Mouse (Mus musculus): ENCODE data around the gene Psenen. TPM values are rescaled to one million over a fixed set of nuclear protein-coding genes. Genes with fewer than 3 reads are reported as not detected.

Gene Psenen
- polyA plus RNA-seq, 1 experiment from 2014 or later = 138 TPM

- Histone ChIP-seq H3K9ac (peak overlapping the region; percentile 99), H3K27me3 (no peaks in the 10 kb centered on the region), H3K4me2 (peak overlapping the region; percentile 84), H3K4me3 (peak overlapping the region; percentile 99), H3K4me1 (peaks cover 19% of the 10 kb centered on the region), H3K36me3 (peaks cover 38% of the 10 kb centered on the region), H3K27ac (peak overlapping the region; percentile 92), H3K9me3 (no peaks in the 10 kb centered on the region)
- ATAC-seq (ENCODE audit: insufficient number of reproducible peaks, insufficient read depth, low FRiP score, low TSS enrichment, low read depth) = no peak
- under 1% methylated on average over 65 of the region's 67 CpGs for WGBS
Measured at GRCm38 (mm10) chr7:30587842-30588667, 24.6 kb upstream of the Psenen start.

- Histone ChIP-seq H3K9ac (peak overlapping the region; percentile 99), H3K4me2 (peak overlapping the region; percentile 84), H3K4me1 (peaks cover 19% of the 10 kb centered on the region), H3K27me3 (no peaks in the 10 kb centered on the region), H3K27ac (no peak overlapping the region), H3K9me3 (no peaks in the 10 kb centered on the region), H3K36me3 (peaks cover 54% of the 10 kb centered on the region), H3K4me3 (peak overlapping the region; percentile 99)
- no peak for ATAC-seq (ENCODE audit: insufficient number of reproducible peaks, insufficient read depth, low FRiP score, low TSS enrichment, low read depth)
- WGBS = 89% methylated on average over 28 of the region's 28 CpGs
Measured at GRCm38 (mm10) chr7:30586455-30587020, 23.1 kb upstream of the Psenen start.

- Histone ChIP-seq H3K4me3 (no peak overlapping the region), H3K36me3 (peaks cover 66% of the 10 kb centered on the region)
- WGBS = 96% methylated on average over 7 of the region's 7 CpGs
Measured at GRCm38 (mm10) chr7:30585170-30585569, 21.7 kb upstream of the Psenen start.

GRCm38 (mm10) chr7:30584339-30584738, 20.9 kb upstream of the Psenen start:
- no peaks in the 10 kb centered on the region for H3K9me3 ChIP-seq
- no peaks in the 10 kb centered on the region for H3K27me3 ChIP-seq
- H3K4me2 ChIP-seq = no peak overlapping the region
- no peak overlapping the region for H3K4me3 ChIP-seq
- no peak for ATAC-seq (ENCODE audit: insufficient number of reproducible peaks, insufficient read depth, low FRiP score, low TSS enrichment, low read depth)
- 0 out of 2 replicates have a peak overlapping the region, but pooled peaks have one; percentile 36 for H3K9ac ChIP-seq
- WGBS = 91% methylated on average over 10 of the region's 10 CpGs
- peaks cover 13% of the 10 kb centered on the region for H3K4me1 ChIP-seq
- peaks cover 75% of the 10 kb centered on the region for H3K36me3 ChIP-seq
- H3K27ac ChIP-seq = no peak overlapping the region

More at GRCm38 (mm10) chr7:30585170-30585569, 21.7 kb upstream of the Psenen start:
- no peak overlapping the region for H3K9ac ChIP-seq
- no peak overlapping the region for H3K27ac ChIP-seq
- no peak overlapping the region for H3K4me2 ChIP-seq
- ATAC-seq (ENCODE audit: insufficient number of reproducible peaks, insufficient read depth, low FRiP score, low TSS enrichment, low read depth) = no peak
- no peaks in the 10 kb centered on the region for H3K9me3 ChIP-seq
- H3K4me1 ChIP-seq = peaks cover 19% of the 10 kb centered on the region
- H3K27me3 ChIP-seq = no peaks in the 10 kb centered on the region

GRCm38 (mm10) chr7:30581547-30581946, 18.1 kb upstream of the Psenen start:
- no peaks in the 10 kb centered on the region for H3K27me3 ChIP-seq
- no peak overlapping the region for H3K27ac ChIP-seq
- peaks cover 99% of the 10 kb centered on the region for H3K36me3 ChIP-seq
- no peak overlapping the region for H3K4me3 ChIP-seq
- 95% methylated on average over 16 of the region's 16 CpGs for WGBS
- no peak for ATAC-seq (ENCODE audit: insufficient number of reproducible peaks, insufficient read depth, low FRiP score, low TSS enrichment, low read depth)
- H3K4me2 ChIP-seq = no peak overlapping the region
- no peaks in the 10 kb centered on the region for H3K9me3 ChIP-seq
- no peak overlapping the region for H3K9ac ChIP-seq
- peaks cover 1% of the 10 kb centered on the region; the same call in 1 of the 2 replicates for H3K4me1 ChIP-seq

- ATAC-seq (ENCODE audit: insufficient number of reproducible peaks, insufficient read depth, low FRiP score, low TSS enrichment, low read depth) = no peak
Measured at GRCm38 (mm10) chr7:30579950-30580349, 16.5 kb upstream of the Psenen start.

GRCm38 (mm10) chr7:30572969-30573368, 9.5 kb upstream of the Psenen start:
- WGBS = 71% methylated on average over 2 of the region's 2 CpGs
- Histone ChIP-seq H3K27me3 (no peaks in the 10 kb centered on the region), H3K4me1 (no peaks in the 10 kb centered on the region), H3K36me3 (peaks cover 97% of the 10 kb centered on the region), H3K9ac (no peak overlapping the region), H3K4me2 (no peak overlapping the region), H3K4me3 (no peak overlapping the region), H3K9me3 (no peaks in the 10 kb centered on the region), H3K27ac (no peak overlapping the region)
- ATAC-seq (ENCODE audit: insufficient number of reproducible peaks, insufficient read depth, low FRiP score, low TSS enrichment, low read depth) = no peak

More at GRCm38 (mm10) chr7:30579950-30580349, 16.5 kb upstream of the Psenen start:
- H3K4me1 ChIP-seq = no peaks in the 10 kb centered on the region
- no peak overlapping the region for H3K9ac ChIP-seq
- no peaks in the 10 kb centered on the region for H3K27me3 ChIP-seq
- no peak overlapping the region for H3K27ac ChIP-seq
- WGBS = 96% methylated on average over 8 of the region's 8 CpGs
- no peak overlapping the region for H3K4me2 ChIP-seq
- no peaks in the 10 kb centered on the region for H3K9me3 ChIP-seq
- no peak overlapping the region for H3K4me3 ChIP-seq
- H3K36me3 ChIP-seq = peaks cover 99% of the 10 kb centered on the region

- Histone ChIP-seq H3K9ac (no peak overlapping the region), H3K4me1 (no peaks in the 10 kb centered on the region)
- 90% methylated on average over 5 of the region's 5 CpGs for WGBS
Measured at GRCm38 (mm10) chr7:30572389-30572788, 9.0 kb upstream of the Psenen start.

GRCm38 (mm10) chr7:30567555-30567954, 4.1 kb upstream of the Psenen start:
- peaks cover 74% of the 10 kb centered on the region for H3K36me3 ChIP-seq

More at GRCm38 (mm10) chr7:30572389-30572788, 9.0 kb upstream of the Psenen start:
- Histone ChIP-seq H3K36me3 (peaks cover 94% of the 10 kb centered on the region), H3K9me3 (no peaks in the 10 kb centered on the region), H3K27me3 (no peaks in the 10 kb centered on the region), H3K4me3 (no peak overlapping the region), H3K4me2 (no peak overlapping the region), H3K27ac (no peak overlapping the region)
- no peak for ATAC-seq (ENCODE audit: insufficient number of reproducible peaks, insufficient read depth, low FRiP score, low TSS enrichment, low read depth)

GRCm38 (mm10) chr7:30566033-30566432, 2.6 kb upstream of the Psenen start:
- Histone ChIP-seq H3K4me3 (no peak overlapping the region), H3K9ac (no peak overlapping the region), H3K9me3 (no peaks in the 10 kb centered on the region), H3K27ac (no peak overlapping the region), H3K27me3 (no peaks in the 10 kb centered on the region), H3K4me1 (peaks cover 20% of the 10 kb centered on the region), H3K36me3 (peaks cover 62% of the 10 kb centered on the region), H3K4me2 (no peak overlapping the region)
- no peak for ATAC-seq (ENCODE audit: insufficient number of reproducible peaks, insufficient read depth, low FRiP score, low TSS enrichment, low read depth)
- 90% methylated on average over 9 of the region's 9 CpGs for WGBS

More at GRCm38 (mm10) chr7:30567555-30567954, 4.1 kb upstream of the Psenen start:
- Histone ChIP-seq H3K9me3 (no peaks in the 10 kb centered on the region), H3K27me3 (no peaks in the 10 kb centered on the region), H3K4me3 (no peak overlapping the region), H3K4me1 (peaks cover 9% of the 10 kb centered on the region), H3K4me2 (no peak overlapping the region), H3K9ac (no peak overlapping the region), H3K27ac (no peak overlapping the region)
- WGBS = 92% methylated on average over 11 of the region's 11 CpGs
- ATAC-seq (ENCODE audit: insufficient number of reproducible peaks, insufficient read depth, low FRiP score, low TSS enrichment, low read depth) = no peak

GRCm38 (mm10) chr7:30564970-30565571, 1.6 kb upstream of the Psenen start, which contains the start of gene Igflr1:
Igflr1 (plus strand) TSS chr7:30565427.
- no peaks in the 10 kb centered on the region for H3K9me3 ChIP-seq
- H3K4me3 ChIP-seq = peak within 1 kb of the TSS; percentile 76
- H3K36me3 ChIP-seq = peaks cover 52% of the 10 kb centered on the region
- 94% methylated on average over 12 of the region's 12 CpGs for WGBS
- no peaks in the 10 kb centered on the region for H3K27me3 ChIP-seq
- H3K27ac ChIP-seq = no peak within 1 kb of the TSS
- peak within 1 kb of the TSS; percentile 82 for H3K4me2 ChIP-seq
- peak within 1 kb of the TSS; percentile 83 for H3K9ac ChIP-seq
- H3K4me1 ChIP-seq = peaks cover 22% of the 10 kb centered on the region
- ATAC-seq (ENCODE audit: insufficient number of reproducible peaks, insufficient read depth, low FRiP score, low TSS enrichment, low read depth) = no peak
